Comparison of ENCODE assay signal across 17 mouse cellular contexts in genomic region chr13:43633024-43633423, GRCm38 (mm10). TPM values are rescaled to one million over a fixed set of nuclear protein-coding genes. Genes with fewer than 3 reads are reported as not detected.
"Had no signal": no experiment of that assay in that cellular context is flagged by ENCODE, and none has a peak within 500 bp of the region (broad histone marks: within the 10 kb centered on the region; RNA-seq: fewer than 3 reads in every experiment).

No protein-coding gene starts in this region.

- H3K36me3 ChIP-seq: lung, embryonic 15.5 days; midbrain, embryonic 13.5 days; midbrain, embryonic 15.5 days; neural tube, embryonic 12.5 days; stomach, embryonic 15.5 days had no signal

- H3K27ac ChIP-seq: lung, embryonic 15.5 days; macrophage; midbrain, embryonic 13.5 days; midbrain, embryonic 15.5 days; neural tube, embryonic 12.5 days; stomach, embryonic 15.5 days; stomach, postnatal 0 days had no signal

- ATAC-seq: lung, postnatal 0 days; midbrain, embryonic 13.5 days; midbrain, embryonic 15.5 days had no signal

- H3K27me3 ChIP-seq: lung, embryonic 15.5 days; midbrain, embryonic 13.5 days; midbrain, embryonic 15.5 days; neural tube, embryonic 12.5 days; stomach, embryonic 15.5 days had no signal

- H3K9ac ChIP-seq: lung, embryonic 15.5 days; midbrain, embryonic 13.5 days; midbrain, embryonic 15.5 days; neural tube, embryonic 12.5 days; stomach, embryonic 15.5 days had no signal

- H3K4me2 ChIP-seq: lung, embryonic 15.5 days; midbrain, embryonic 11.5 days; midbrain, embryonic 13.5 days; midbrain, embryonic 15.5 days; neural tube, embryonic 12.5 days; stomach, embryonic 15.5 days had no signal

- DNase-seq: lung, adult 2 months; lung, postnatal 14 days; lung, postnatal 36 days; right cerebral cortex, postnatal 14 days; thymus, adult 2 months; thymus, postnatal 25 days; thymus, postnatal 4 days had no signal

- H3K9me3 ChIP-seq: lung, embryonic 15.5 days; midbrain, embryonic 15.5 days; neural tube, embryonic 12.5 days; stomach, embryonic 15.5 days had no signal

- H3K4me3 ChIP-seq: lung, embryonic 15.5 days; megakaryocyte, embryonic 14.5 days; midbrain, embryonic 13.5 days; midbrain, embryonic 15.5 days; neural tube, embryonic 12.5 days; stomach, embryonic 15.5 days had no signal

- H3K4me1 ChIP-seq: lung, embryonic 15.5 days; midbrain, embryonic 13.5 days; midbrain, embryonic 15.5 days; neural tube, embryonic 12.5 days; stomach, embryonic 15.5 days had no signal

RNA-seq across cellular contexts. Expression of gene Rnf182, which starts 17.5 kb away (rescaled TPM):
- polyA plus RNA-seq: macrophage had no signal
